Mouse (Mus musculus) neutrophil, adult 5-6 weeks (primary cell): ENCODE results near the gene Zfp941. TPM values are rescaled to one million over a fixed set of nuclear protein-coding genes. Genes with fewer than 3 reads are reported as not detected.
A peak's percentile ranks its signal among the peaks of the same experiment; 100 is the strongest.

Experiments
- ATAC-seq: fragments of 151-379, 151-347 bp; 2 replicates; pipeline ENCODE4 v1.8.0; 2017; ENCODE audit warnings: mild to moderate bottlenecking, moderate TSS enrichment; ENCODE audit not compliant: insufficient number of reproducible peaks, poor library complexity, low FRiP score, severe bottlenecking; ENCODE audit errors: extremely low read depth
- total RNA-seq: library from RNA; stranded (forward); fragments of 200-1000 nt; gene quantifications from 2 replicates; pipeline ENCODE4 v1.2.3, GENCODE M21; 2017

Gene Zfp941
- total RNA-seq: not detected in 2 replicates

GRCm38 (mm10) chr7:140821653-140822329 is at the start of gene Zfp941:
Gene Zfp941, minus strand, starts transcription at chr7:140822178.
- ATAC-seq: no peak

DNA sequence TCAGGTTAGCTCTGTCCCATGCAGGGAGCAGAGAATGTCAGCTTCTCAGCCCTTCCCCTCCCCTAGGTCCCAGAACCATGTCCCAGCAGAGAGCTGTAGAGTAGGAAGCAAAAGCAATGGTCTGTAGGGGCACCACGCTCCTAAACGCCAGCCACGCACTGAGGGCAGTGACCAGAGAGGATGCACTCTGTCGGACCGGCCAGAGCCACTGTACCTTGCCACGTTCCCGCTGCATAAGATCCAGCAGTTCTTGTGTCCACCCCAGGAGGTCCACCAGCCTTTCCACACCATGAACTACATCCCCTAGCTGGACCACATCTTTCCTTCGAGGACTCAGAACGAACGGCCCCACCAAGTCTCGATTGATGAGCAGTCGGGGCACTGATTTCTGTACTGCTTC is 42.8 kb upstream of the Zfp941 start:
- no peak for ATAC-seq

DNA sequence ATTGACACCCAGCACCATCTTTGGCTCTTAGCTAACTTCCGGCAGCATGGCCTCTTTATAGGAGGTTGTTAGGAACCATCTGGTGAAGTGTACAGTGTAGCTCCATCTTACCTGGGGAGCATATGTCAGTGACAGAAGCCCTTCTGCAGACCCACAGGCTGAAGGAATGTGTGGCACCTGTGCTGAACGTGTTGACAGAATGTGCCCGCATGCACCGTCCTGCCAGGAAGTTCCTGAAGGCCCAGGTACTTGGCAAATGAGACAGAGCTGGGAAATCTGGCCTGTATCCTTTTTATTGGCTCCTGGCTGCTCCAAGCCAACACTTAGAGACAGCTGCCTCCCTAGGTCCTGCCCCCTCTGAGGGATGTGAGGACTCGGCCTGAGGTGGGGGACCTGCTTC is 38.8 kb upstream of the Zfp941 start:
- no peak for ATAC-seq

DNA sequence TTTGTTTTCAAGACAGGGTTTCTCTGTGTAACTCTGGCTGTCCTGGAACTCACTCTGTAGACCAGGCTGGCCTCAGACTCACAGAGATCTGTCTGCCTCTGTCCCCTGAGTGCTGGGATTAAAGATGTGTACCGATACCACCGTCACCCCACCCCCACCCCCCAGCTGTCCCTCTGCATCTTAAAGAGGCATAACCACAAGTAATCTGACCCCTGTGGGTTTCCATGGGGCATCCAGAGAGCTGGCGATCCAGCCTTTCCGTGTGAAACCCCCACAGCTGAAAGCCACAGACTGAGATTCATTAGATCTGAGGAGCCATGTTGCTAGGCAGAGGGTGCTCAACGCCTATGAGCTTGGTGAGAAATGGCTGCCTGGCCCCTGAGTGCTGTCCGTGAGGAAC is 38.0 kb upstream of the Zfp941 start:
- ATAC-seq: no peak

- ATAC-seq: no peak
Observed at GRCm38 (mm10) chr7:140858746-140859145, 36.8 kb upstream of the Zfp941 start.

DNA sequence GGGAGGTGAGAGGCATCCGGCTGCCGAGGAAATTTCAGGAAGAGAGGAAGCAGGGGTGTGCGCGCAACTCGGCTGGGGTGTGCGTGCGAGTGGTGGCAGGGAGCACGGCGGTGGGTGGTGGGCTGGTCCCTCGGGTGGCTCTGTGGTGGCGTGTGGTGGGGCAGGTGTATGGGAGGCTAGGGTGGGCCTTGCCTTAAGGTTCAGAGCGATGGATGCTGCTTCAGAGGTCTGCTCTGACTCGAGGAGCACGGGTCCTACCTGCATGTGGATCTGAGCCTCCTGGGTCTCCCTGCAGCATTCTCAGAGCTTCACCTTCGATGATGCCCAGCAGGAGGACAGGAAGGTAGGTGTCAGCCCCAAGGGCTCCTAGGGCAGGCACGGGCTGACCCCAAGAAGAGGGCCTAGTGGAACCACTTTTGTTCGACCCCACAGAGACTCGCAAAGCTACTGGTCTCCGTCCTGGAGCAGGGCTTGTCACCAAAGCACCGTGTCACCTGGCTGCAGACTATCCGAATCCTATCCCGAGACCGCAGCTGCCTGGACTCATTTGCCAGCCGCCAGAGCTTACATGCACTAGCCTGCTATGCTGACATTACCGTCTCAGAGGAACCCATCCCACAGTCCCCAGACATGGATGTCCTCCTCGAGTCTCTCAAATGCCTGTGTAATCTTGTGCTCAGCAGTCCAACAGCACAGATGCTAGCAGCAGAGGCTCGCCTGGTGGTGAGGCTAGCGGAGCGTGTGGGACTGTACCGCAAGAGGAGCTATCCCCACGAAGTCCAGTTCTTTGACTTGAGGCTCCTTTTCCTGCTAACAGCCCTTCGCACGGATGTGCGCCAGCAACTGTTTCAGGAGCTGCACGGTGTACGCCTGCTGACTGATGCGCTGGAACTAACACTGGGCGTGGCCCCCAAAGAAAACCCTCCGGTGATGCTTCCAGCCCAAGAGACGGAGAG is 35.9 kb upstream of the Zfp941 start, which contains the start of gene Bet1l:
TSS of gene Bet1l (minus strand) at position 28 of the 956 bp plus-strand sequence.
- ATAC-seq: no peak

DNA sequence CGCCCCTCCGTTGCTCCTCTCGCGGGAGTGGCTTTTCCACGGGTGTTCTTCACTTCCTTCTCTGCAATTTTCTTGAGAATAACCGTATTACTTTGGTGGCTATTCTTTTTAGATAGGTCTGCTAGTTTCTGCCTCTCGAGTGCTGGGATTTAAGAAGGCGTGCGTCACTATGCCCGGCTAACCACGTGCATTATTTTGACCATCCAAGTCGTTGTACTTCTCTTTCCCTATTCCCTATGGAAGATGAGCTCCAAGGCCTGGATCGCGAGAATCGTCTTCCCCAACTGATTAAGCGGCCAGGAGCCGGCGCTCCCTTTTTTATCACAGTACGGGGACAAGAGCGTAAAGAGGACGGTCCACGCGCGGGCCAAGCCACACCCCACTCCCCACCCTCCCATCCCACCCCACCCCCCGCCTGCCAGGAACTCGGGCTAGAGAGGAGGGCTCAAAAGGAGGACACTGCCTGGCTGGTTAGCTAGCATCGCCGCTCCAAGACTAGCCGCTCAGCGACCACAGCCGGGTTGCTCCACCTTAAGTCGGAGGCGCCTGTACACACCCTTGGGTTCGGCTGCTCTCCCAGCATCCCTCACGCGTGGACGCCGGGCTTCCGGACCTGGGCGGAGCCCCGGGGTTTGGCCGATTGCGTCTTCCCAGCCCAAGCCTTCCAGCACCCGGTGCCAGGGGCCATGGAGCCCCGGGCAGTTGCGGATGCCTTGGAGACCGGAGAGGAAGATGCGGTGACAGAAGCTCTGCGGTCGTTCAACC is 35.0 kb upstream of the Zfp941 start, which contains the start of gene Ric8a:
TSS of gene Ric8a (plus strand) at position 173 of the 765 bp plus-strand sequence.
- ATAC-seq: peak; percentile 69

DNA sequence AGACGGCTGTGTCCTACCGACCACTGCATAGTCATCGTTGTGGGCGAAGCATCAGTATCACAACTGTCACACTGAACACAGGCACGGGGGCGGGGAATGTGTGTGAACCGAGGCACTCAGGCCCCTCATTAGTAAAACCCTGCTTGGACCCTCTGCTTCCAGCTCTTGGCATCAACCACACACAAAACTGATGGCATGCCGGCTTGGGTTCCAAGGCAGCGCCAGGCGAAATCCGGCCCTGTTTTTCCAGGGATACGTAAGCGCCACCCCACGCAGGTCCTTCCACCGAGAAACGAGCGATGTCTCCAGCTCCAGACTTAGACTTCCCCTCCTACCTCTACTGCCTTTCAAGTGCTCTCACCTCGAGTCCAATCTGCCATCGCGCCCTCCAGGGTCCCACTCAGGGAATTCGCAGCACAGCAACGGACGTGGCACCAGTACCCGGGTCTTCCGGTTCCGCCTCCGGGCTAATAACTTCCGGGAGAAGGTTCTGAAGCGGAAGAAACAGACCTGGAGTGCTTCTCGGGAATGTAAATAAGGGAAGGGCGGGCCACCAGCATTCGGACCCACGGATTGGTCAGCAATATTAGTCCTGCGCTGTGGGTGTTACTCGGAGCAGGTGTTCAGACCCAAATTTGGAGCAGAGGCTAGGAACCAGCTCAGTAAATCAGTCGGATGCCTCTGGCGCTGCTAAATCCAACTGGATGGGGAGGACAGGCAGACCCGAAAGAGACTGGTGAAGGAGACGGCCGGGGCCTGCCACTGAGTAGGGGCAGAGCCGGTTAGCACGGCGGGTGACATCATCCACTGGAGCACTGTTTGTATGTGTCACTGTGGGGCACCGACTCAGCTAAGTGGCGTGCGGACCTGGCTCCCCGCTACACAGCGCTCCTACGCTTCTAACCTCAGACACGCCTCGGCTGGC is 34.1 kb upstream of the Zfp941 start, which contains the start of gene Gm45785:
TSS of gene Gm45785 (minus strand) at position 472 of the 925 bp plus-strand sequence.
- peak; percentile 49 for ATAC-seq

DNA sequence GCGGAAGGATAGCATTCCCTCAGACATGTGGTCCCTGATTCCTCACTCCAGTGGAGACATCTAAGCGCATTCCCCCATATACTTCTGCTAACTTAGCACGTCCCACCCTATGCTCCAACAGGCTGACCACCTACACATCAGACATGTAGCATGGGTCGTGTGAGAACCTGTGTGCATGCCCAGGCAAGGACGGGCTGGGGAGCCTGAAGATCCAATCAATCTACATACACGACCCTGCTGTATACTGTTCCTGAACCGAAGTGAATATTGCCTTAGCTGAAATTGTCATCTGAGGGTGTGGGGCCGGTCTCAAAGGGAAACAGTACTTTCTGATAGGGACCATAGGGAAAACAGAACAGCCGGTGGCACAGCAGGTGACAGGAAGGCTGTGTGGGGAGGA is 33.2 kb upstream of the Zfp941 start:
- no peak for ATAC-seq

DNA sequence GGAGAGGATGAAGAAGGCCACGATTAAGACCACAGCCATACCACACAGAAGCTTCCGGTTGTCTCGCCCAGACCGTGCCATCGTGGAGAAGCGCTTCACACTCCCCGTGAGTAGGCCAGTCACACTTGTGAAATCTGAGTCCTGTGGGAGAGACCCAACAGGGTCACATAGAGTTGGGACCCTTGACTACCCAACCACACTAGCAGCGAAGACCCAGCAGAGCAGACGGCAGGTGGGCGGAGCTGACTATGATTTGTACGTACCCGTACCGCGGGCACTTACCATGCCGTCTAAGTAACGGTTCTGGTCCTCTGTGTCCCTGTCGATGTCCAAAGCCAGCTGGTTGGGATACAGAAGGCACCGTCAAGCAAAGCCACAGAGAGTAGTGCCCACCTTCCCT is 32.5 kb upstream of the Zfp941 start:
- ATAC-seq: no peak

DNA sequence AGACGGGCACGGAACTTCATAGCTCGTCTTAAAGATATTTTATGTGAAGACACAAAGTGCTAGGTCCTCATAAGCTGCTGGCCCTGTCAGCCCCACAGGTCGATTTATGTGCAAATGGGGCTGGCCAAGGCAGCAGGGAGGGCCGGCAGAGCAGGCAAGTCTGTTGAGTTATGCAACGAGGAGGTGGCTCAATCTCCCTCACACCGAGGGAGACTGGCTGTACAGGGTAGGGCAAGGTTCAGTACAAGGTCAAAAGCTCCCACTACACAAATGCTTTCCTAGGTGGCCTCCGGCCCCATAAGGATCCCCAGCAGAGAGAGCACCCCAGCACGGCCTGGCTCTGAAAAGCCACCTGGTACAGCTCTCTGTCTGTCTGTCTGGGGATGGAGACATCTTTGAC is 31.4 kb upstream of the Zfp941 start:
- no peak for ATAC-seq

DNA sequence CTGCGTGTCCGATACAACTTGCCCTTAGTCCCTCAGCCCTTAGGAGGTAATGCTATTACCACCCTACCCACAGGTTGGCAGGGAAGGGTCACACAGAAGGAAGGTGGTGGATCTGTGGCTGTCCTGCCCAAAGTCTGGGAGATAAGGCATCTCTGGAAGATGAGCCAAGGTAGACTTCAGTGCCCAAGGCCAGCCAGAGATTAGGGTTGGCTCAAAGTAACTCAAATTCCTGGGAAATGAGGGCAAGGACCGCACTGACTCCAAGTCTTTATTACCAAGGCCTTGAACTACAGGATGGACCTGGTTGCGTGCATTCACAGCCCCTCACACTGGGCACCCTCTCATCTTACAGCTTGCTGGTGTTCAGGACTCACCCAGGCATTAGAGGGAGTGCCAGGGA is 29.9 kb upstream of the Zfp941 start:
- ATAC-seq: no peak

DNA sequence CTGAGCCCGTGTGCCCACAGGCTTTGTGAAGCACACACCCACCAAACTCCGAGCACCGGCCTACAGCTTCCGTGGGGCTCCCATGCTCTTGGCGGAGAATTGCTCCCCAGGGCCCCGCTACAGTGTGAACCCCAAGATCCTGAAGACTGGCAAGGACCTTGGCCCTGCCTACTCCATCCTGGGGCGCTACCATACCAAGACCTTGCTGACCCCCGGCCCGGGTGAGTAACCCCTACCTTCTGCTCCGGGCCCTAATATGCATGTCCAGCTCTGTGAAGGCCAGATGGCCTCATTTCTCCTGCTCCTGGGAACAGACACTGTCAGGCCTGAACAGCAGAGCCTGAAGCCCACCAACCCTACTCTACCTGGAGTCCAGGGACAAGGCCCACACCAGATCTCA is 26.6 kb upstream of the Zfp941 start:
- ATAC-seq: no peak

- no peak for ATAC-seq
Observed at GRCm38 (mm10) chr7:140847755-140848580, 26.0 kb upstream of the Zfp941 start, which contains the start of gene Odf3. Gene Odf3, plus strand, starts transcription at chr7:140847805.

DNA sequence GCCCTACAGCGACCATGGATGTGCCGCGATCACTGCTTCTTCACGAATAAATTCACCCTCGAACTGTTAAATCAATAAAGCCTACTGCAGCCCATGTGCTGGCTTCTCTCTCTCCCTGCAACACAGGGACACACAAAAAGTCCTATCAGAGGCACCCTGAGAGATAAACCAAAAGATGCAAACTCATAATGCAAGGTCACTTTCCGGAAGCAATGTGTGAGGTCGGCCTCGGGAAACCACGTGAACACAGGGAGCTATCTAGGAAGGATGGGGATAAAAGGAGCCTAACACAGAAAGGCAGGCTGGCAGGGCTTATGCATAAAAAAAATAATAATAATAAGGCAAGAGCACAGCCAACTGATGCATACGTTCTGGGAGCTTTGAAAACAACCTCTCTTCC is 24.7 kb upstream of the Zfp941 start:
- no peak for ATAC-seq

GRCm38 (mm10) chr7:140845683-140846082 is 23.7 kb upstream of the Zfp941 start:
- ATAC-seq: no peak

- ATAC-seq: peak; percentile 85
Observed at GRCm38 (mm10) chr7:140844905-140845665, 23.1 kb upstream of the Zfp941 start, which contains the start of gene Scgb1c1. Gene Scgb1c1, plus strand, starts transcription at chr7:140845547.
